Mouse (Mus musculus) CD8-positive naive resting alpha-beta T cell, adult 2 months (primary cell): ENCODE results near the gene Pml.

Experiments used
- DNase-seq, 2 experiments: peaks; one replicate each; pipeline ENCODE4 v3.0.0; 2022; ENCODE audit warnings: low read depth in 2 of 2, low spot score in 2 of 2

The Pml gene

DNA sequence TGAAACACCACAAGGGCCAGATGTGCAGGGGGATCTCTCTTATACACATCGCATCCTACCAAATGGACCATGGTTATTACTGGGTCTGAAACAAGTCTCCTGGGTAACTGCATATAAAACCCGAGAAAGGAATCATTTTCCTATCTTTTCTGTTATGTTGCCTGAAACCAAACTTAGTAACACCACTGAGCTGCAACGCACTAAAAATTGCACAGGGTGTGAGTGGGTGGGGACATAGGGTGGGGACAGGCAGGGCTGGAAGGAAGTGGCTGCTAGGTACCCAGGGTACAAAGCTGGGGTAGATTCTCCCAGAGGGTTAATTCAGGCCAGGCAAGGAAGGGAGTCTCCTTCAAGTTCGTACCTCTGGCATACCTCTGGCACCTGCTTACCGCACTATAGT, 6.9 kb downstream of the Pml start:
- no peak for DNase-seq

DNA sequence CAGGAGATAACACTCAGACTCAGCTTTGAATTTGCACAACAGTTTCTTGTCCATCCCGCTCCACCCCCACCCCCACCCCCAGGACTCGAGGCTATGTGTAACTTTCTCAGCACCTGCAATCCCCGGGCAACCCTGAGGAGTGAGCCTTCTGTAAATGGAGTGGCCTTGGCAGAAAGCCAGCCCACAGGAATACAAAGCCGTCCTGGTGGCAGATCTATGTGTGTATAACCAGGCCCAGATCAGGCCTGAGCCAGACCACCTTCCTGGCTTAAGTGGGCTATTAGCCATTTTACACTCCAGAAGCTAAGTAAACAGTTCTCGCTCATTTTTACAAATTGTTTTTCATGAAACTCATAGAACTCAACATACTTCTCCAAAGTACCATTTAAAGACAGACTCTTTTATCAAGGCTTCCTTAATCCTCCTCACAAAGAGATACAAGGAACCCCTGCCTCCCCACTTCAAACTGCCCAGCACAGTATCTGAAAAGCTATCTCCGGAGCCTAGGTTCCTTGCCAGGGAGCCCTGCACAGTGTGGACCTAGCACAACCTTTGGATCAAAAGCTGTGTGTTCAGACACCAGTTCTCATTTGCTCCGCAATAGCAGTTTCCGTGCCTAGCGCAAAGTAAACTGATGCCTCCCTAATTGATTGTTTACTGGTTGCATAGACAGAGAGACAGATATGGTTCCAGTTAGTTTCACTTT, 7.7 kb downstream of the Pml start:
- no peak for DNase-seq

DNA sequence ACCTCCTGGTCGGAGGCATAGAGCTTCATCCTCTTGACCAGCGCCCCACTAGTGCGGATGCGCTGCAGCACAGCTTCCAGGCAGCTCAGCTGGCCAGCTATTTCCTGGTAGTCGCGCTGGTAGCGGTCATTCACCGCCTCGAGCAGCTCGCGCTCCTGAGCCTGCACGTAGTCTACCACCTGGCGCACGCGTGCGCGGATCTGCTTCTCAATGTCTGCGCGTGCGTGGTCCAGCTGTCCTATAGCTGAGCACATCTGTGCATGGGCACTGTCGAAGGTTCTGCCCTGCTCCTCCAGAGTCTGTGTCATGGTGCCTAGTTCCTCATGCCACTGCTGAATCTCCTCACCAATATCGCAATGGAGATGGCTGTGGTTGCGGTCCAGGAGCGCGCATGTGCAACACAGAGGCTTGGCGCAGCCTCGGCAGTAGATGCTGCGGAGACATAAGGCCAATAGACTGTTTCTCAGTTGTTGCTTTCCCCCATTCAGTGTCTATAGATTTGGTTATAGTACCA, 15.0 kb downstream of the Pml start:
- DNase-seq = no peak

DNA sequence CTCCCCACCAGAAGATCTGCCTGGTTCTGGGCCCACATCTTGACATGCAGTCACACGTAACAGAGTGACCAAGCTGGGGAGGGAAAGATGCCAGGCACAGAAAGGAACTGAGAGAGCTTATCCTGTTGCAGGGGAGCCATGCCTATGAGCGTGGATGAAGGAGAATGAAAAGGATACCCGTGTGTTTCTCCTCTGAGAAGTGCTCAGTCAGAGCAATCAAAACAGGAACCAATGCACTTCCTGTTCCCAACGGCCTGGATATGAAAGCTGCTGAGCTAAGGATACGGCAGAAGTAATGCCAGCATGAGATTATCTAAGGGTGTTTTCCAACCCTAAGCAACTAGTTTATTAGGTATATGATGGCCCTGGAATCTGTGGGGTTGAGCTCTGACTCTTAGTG, 17.2 kb downstream of the Pml start:
- DNase-seq = no peak

DNA sequence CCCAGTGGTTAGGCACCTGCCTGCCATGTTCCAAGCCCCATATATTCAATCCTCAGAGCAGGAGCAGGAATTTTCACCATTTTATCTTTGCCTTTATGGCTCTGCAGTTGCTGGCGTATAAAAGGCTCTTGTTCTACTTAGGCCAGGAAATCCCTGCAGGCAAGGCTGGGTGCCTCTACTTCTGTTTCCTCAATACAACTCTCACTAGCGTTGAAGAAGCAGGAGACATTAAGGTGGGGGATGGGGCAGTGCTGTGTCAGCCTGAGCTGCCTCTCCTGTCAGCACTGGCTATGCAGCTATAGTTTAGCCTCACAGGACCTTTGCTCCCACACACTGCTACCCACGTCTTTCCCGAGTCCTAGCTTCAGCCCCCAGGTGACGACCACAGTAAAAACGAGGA, 17.8 kb downstream of the Pml start:
- no peak for DNase-seq

DNA sequence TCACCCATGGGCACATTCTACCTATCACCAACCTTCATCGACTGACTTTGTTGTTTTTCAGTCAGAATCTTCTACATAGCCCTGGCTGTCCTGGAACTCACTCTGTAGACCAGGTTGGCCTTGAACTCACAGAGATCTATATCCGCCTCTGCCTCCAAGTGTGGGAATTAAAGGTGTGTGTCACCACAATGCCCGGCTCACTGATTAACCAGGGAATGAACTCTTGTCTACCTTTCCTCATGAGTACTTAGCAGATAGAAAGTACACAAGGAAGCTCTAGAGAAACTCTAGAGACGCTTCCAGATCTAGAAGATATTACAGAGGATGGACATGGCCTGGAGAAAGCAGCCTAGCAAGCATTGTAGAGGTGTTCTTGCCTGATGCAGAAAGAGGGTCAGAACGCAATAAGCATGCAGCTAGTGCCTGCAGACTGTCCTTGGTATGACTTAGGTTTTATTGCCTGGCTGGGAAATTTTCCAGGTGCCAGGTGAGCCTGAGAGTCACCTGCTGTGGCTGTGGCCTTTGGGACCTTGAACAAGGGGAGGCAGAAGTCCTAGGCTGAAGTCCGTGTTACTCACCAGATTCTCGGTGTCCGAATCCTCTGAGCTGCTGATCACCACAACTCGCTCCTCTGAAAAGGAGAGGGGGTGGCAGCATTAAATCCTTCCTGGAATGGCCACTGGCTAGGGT, 20.7 kb downstream of the Pml start:
- no peak for DNase-seq

DNA sequence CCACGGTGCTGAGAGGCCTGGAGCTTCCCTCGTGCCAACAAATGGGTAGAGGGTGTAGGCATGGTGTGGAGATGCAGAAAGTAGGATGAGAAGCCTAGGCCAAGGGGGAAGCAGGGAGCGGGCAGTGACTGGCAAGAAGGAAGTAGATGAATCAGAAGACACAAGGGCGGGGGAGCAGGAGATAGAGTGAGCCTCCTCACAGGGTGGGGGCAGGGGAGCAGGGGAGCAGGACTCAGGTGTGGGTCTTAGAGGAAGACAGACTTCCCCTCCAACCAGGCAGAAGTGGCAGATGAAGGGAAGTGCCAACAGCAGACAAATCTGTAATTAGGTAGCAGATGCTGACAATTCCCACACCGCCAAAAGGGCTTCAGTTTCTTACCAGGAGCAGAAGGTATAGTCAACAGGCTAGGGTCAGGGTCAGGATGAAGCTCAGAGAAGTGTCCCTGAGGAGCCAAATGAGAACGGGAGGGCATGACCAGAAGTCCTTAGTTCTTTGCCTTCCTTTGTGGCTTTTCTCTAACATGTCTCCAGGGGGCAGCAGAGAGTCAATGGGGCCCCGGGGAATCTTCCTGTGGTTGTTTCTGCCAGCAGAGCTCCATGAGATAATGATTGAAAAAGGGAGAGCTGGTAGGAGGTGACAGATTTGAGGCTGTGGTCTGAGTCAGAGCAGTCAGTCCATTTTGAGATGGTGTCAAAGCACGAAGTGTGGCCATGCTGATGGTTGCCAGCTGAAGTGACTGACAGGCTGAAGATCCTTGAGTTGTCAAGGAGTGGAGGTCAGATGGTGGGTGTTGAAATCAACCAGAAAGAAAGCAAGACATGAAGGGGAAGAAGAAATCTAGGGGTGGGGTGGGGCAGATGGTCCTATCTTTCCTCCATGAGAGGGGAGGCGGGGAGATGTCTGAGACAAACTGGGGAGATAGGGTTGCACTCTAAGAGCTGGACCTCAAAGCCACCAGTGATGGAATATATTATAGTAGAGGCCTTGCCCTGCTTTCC, 23.4 kb downstream of the Pml start:
- DNase-seq = peak; percentile 58 to 64

DNA sequence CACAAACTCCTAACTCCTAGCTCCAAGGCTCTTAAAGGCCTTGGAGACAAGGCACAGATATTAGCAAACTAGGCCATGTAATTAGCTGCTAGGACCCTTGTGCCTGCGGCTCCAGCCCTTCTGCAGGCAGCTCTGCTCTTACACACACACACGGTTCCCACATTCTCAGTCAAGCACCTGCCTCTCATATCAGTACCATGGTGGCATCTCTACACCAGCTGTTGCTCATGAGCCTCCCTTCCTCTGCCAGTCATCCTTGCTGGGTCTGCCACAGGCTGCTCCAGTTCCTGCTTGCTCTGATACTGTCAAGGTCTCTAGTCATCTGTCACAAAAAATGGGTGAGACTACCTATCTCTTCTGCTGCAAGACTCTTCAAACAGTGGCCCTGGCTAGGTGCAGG, 25.2 kb downstream of the Pml start:
- no peak for DNase-seq

DNA sequence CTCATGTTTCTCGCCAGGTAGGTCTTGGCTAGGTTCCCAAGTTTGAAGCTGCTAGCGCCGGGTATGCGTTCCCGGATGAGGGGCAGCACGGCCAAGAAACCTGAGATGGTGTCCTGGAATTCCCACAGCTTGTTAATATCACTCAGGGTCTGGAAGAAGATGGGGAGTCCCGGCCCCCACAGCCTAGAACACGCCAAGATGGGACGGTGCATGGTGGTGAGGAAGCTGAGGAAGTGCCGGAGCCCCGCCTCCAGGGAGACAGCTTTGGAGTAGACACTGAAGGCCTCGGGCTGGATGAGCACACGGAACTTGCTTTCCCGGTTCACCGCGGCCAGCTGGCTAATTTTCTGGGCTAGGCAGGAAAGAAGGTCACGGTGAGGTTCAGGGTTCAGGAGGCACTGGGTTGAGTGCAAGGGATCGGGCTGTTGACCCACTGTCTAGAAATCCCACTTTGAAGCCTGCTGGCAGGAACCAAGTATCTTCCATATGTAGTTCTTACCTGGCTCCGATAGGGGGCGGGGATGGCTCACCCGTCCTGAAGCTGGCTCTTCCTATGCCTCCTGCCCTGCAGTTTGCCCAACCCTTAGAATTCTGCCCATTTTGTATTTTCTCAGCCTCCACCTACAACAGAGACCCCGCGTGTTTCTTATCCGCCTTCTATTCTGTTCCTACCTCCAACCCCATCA, 29.2 kb downstream of the Pml start:
- peak in 1 of 2 experiments; percentile 30 for DNase-seq

DNA sequence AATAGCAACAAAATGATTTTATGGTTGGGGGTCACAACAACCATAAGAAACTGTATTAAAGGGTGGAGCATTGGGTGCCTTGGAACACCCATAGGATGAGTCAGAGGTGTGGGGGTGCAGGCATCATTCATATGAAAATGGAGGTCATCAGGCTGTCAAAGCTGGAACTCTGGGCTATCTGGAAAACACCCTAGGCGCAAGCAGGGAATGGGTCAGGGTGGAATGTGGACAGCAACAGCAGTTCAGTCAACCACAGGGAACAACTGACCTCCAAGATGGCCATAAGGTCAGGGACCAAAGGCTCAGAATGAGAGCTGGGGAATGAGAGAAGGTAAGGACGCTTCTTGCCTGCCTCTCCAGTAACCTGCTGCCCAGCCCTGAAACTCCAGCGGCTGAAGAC, 31.0 kb downstream of the Pml start:
- DNase-seq = no peak

DNA sequence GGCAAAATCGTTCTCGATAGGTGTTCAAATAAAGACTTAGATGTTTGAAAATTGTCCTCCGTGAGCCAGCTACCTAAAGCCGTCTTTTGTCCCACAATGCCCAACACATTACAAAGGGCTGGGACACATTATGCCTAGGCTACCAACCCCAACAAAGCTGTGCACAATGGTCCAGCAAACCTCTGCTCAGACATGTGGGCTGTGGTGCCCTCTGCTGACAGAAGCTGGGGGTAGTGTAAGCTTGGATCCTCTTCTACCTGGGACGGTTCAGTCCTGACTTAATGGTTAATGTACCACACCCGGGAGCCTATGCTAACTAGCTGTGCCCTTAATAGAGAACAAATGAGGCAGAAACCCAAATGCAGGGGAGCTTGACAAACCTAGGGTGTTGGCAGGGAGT, 33.2 kb downstream of the Pml start:
- DNase-seq = no peak

DNA sequence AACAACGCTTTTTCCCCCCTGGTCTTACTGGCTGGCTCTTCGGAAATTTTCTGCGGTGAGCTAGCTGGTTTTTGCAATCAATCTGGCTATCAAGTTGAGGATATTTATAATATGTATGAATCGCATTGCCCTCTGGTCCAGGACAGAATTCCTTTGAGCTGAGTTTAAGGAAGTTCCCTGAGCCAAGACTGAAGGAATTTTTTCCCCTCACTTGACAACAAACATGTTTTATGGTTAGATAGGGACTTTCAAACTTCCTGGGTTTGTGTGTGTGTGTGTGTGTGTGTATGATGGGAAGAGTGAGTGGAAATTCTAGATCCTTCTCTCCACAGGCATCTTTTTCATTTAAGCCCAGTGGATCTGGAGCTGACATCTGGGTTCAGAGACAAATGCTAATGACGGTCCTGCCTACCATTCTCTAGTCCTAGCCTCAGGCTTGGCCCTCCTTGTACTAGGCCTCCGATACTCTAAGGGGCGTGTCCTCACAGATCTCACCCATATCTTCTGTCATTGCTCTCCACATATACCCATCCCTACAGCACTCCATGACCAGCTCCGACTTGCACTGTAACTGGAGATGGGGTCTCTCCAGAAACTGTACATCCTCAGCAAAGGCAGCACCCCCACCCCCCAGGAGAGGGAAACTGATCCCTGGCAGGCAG, 34.9 kb downstream of the Pml start:
- DNase-seq = no peak

DNA sequence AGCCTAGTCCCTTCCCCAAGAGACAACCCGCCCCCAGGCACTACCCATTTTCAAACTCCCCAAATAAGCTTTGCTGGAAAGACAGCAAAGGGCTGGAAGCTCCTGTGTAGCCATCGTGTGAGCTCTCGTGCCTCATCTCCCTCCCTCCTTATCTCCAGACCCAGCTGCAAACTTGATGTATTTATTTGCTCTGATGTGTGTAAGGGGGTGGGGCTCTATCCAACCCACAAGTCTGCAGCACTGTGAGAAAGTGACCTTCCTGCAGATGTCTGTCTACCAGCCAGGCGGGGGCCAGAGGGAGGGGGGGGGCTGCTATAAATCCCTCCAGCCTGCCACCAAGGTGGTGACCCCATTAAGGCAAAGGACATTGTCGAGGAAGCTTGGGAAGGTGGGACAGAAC, 35.7 kb downstream of the Pml start:
- no peak for DNase-seq

DNA sequence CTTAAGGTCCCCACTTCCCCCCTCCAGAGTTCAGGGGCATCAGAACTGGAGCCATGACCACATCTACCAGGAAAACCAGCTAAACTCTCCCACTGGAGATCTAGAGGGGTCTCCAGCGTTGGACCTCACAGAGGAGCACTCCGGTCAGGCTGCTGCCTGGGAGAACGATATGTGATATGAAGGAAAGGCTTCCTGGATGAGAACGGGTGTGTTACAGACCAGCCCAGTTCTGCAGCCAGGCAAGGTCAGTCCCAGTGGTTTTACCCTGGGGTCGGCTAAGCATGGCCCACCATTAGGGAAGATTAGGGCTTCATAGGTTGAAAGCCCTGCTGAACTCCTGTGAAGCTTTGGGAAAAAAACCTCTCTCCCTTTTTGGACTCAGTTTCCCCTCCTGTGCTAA, 36.2 kb downstream of the Pml start:
- DNase-seq = no peak

DNA sequence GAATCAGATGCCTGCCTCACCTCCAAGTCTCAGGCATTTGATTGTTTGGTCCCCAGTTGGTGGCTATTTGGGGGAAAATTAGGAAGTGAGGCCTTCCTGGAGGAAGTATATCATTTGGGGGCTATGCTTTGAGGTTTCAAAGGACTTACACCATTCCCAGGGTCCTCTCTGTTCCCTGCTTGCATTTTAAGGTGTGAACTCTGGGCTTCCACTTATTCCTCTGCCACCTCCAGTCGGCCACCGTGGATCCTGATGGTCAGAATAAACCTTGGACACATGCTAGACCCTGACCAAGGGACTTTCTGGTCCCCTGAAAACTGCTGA, 39.3 kb downstream of the Pml start:
- no peak for DNase-seq

DNA sequence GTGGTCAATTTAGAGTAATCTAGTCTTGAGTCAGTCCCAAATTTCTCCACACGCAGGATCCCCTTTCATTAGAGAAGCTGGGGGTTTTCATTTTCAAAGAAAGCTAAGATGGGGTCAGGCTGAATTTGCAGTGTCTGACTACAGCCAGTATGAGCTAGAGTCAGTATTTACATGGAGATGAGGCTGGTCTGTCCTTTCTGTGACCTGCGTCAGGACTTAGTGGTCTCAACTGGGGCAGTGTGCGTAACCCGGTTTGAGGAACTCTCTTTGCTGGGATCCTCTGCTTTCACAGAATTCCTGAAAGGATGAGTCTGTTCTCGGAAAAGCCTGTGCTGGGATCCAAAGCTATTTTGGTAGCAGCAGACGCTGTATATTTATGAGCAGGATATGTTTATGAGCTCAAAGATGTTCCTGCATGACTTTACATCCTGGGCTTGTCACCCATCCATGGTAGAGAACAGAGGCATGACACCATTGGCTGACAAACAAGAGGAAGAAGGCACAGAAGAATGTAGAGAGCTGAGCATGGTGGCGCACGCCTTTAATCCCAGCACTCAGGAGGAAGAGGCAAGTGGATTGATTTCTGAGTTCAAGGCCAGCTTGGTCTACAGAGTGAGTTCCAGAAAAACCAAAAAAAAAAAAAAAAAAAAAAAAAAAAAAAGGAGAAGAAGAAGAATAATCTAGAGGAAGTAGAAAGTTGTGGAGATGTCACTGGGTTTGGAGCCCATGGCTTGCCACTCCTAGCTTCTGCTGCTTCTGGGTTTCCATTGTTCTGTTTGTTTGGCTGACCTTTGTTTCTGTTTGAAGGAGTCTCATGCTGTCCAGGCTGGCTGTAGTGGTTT, 39.9 kb downstream of the Pml start:
- no peak for DNase-seq

DNA sequence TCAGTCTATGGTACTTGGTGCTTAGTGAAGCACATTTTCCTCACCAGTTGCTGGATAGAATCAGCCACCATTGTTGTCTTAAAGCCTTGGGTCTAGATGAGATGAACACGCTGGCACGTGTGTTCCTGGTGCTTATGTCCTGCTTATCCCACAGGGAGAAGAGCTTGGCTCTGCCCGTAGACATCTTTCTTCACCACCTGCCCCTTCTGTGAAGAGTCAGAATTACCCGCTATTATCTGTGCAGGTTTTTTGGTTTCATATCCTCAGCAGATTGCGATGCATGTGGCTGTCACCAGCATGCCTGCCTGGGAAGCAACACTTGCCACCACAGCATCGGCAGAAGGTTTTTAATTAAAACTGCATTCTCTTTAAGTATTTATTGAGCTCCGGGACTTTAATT, 43.6 kb downstream of the Pml start:
- no peak for DNase-seq

DNA sequence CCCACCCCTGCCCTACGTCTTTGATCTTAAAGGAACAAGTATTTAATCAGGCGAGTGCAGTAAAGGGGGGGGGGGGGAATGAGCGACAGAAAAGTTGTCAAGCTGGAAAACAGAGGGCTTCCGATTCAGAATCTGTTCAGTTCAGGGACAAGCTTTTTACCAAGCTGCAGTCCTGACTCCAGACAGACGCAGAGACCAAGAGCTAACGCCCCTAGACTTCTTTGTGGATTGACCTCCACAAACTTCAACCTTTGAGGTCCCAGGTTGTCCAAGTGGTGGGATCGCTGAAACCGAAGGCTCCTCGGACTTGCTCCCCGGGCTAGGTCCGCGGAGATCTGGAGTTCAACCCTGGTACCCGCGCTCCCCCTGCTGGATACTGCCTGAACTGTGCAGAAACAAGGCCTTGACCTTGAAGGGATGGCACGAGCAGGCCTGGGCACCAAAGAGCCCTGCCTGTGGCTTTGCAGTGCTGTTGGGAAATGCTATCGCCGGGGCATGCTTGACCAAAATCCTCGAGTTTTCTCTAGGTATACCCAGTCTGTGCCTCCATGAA, 45.1 kb downstream of the Pml start:
- DNase-seq = peak; percentile 79 to 88
